Mouse (Mus musculus) cerebellum, adult 11 months (tissue): Measurements from ENCODE around the gene Klhdc3.

ENCODE experiments used
- DNase-seq: peaks from one replicate; pipeline ENCODE4 v3.0.0; 2022

Gene Klhdc3

DNA sequence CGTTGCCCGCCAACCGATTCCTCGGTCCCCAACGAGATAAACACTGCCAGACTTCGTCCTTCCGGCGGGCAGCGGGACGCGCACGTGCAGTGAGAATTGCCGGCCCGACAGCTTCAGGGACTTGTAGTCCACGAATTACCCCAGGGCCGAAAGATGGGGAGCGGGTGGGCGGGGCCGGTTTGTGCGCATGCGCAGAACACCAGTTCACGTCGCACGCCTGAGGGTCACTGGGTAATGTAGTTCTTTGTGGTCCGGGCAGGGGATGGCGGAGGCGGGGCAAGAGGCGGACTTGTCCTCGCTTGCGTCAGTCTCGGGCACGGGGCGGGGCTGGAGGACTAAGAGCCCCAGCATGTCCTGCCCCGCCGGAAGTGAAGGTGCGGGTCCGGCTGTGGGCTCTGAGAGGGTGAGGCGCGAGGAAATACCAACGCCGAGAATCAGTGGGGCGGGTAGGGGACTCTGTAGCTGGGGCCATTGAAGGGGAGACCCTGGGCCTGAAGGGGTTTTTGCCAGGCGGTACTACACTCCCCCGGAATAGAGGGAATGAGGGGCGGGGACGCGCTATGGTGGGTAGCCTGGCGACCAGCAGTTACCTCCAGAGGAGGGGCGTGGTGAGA lies at the start of gene Klhdc3:
Klhdc3 (minus strand) TSS at position 155 of the 614 bp plus-strand sequence.
- peak; percentile 98 for DNase-seq

- peak; percentile 85 for DNase-seq
Observed at GRCm38 (mm10) chr17:46728904-46729318, 48.2 kb upstream of the Klhdc3 start, which contains the start of gene Gnmt. Gene Gnmt, minus strand, starts transcription at chr17:46729168.

- DNase-seq = no peak
Observed at GRCm38 (mm10) chr17:46728496-46728895, 47.8 kb upstream of the Klhdc3 start.

DNA sequence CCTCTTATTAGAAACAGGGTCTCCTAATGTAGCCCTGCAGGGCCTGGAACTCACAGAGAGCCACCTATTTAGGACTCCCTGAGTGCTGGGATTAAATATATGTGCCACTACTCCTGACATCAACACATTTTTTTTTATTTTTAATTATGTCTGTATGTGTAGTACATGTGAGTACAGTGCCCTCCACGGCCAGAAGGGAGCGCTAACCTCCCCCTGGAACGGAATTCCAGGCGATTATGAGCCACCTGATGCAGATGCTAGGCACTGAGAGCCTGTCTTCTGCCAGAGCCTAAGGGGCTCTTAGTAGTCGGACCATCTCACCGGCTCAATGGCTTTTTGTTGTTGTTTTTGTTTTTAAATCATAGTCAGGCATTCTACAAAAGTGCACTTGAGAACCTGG lies 47.3 kb upstream of the Klhdc3 start:
- no peak for DNase-seq

- no peak for DNase-seq
Observed at GRCm38 (mm10) chr17:46727271-46727670, 46.6 kb upstream of the Klhdc3 start.

GRCm38 (mm10) chr17:46725731-46726645 lies 45.3 kb upstream of the Klhdc3 start:
- peak; percentile 78 for DNase-seq

DNA sequence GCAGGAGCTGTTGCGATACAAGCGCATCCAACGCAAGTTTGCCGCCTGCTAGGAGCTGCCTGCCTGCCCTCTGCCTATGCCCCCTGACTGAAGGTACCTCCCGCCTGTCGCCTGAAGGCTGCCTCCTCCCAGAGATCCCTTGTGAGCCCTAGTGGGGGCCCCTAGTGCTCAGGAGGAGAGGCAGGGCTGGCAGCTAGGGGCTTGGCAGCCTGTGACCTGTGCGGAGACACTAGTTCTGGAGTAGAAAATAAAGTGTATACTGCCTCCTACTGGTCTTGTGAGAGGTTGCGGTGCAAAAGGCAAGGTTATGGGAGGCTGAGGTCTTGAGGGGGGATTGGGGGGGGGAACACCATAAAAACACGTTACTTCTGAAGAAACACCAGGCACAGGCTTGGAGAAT lies 44.6 kb upstream of the Klhdc3 start:
- DNase-seq = no peak

DNA sequence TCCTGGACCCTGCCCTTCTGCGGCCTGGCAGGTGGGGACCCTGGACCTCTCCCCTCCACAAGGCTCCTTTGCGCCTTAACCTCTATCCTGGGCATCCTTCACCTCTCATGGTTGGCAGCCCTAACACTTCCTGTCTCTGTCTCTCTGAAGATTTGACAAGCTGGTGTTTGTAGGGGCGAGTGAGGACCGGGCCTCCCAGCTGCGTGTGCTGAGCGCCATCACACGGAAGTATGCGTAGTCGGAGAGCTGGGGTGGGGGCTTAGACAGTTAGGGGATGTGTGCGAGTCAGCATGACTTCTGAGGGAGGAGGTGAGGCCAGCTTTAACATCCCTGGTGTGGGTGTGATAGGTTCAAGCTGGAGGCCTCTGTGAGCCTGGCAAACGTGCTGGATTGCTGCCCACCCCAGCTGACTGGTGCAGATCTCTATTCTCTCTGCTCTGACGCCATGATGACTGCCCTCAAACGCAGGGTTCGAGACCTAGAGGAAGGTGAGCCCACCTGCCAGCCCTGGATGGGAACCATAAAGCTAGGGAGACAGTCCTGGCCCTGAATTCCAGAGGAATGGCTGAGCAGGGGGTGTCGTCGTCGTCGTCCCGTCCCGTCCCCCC lies 43.9 kb upstream of the Klhdc3 start:
- DNase-seq = no peak

GRCm38 (mm10) chr17:46721077-46721476 lies 40.4 kb upstream of the Klhdc3 start:
- no peak for DNase-seq

DNA sequence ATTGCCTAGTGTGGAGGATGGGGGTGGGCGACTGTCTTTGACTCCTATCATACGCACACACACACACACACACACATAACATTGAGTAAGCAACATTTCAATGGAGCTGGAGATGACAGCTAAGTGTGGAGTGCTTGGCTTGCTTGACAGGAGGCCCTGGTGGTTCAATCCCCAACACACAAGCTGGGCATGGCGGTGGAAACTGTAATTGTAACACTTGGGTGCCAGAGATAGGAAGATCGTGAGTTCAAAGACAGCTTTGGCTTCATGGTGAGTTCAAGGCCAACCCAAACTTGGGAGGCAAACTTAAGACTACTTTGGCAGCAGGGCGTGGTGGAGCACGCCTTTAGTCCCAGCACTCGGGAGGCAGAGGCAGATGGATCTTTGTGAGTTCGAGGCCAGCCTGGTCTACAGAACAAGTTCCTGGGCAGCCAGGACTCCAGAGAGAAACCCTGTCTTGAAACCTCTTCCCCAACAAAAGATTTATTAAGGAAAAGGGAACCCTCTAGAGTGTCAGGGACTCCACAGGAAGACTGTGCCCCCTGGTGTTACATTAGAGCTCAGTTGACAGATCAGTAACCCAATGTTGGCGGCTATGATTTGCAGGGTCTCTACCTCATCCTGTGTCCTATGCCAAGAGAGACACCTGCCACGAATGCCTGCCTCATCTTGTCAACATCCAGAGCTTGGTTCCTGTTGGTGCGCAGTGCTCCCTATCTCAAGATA lies 34.2 kb upstream of the Klhdc3 start:
- no peak for DNase-seq

DNA sequence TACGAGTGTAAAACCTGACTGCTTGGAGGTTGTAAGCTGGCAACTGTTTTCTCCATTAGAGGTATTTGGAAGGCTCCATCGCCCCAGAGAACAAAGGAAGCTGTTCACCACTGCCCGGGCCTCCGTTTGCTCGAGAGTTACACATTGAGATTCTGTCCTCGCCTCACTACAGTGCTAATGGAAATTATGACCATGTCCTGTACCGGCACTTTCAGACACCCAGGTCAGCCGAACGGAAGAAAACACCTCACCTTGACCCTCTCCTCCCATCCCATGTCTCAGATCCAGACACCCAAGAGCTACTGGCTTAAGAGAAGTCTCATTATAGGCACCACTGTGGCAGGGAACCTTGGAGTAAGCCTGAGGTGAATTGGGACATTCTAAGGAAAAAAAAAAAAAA lies 33.1 kb upstream of the Klhdc3 start:
- no peak for DNase-seq

GRCm38 (mm10) chr17:46712442-46712841 lies 31.7 kb upstream of the Klhdc3 start:
- no peak for DNase-seq

DNA sequence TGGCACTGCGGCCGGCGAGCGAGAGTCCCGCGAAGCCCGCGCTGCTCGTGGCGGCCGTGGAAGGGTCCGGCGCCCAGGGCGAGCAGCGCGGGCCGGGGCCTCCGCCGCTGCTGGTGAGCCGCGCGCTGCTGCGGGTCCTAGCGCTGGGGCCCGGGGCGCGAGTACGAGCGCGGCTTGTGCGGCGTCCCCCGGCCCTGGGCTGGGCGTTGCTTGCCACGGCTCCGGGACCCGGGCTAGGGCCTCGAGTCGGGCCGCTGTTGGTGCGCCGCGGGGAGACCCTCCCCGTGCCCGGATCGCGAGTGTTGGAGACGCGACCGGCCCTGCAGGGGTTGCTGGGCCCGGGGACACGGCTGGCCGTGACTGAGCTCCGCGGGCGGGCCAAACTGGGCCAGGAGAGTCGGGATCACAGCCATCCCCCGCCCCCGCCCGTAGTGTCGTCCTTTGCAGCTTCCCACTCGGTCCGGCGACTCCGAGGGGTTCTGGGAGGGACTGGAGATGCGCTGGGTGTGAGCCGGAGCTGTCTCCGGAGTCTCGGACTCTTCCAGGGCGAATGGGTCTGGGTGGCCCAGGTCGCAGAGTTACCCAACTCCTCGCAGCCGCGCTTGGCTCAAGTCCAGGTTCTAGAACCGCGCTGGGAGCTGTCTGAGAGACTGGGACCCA lies 31.0 kb upstream of the Klhdc3 start:
- DNase-seq = no peak

GRCm38 (mm10) chr17:46710959-46711597 lies 30.4 kb upstream of the Klhdc3 start, which contains the start of gene Pex6:
Gene Pex6, plus strand, starts transcription at chr17:46711463.
- peak; percentile 91 for DNase-seq

- no peak for DNase-seq
Observed at GRCm38 (mm10) chr17:46706375-46707089, 25.8 kb upstream of the Klhdc3 start.

DNA sequence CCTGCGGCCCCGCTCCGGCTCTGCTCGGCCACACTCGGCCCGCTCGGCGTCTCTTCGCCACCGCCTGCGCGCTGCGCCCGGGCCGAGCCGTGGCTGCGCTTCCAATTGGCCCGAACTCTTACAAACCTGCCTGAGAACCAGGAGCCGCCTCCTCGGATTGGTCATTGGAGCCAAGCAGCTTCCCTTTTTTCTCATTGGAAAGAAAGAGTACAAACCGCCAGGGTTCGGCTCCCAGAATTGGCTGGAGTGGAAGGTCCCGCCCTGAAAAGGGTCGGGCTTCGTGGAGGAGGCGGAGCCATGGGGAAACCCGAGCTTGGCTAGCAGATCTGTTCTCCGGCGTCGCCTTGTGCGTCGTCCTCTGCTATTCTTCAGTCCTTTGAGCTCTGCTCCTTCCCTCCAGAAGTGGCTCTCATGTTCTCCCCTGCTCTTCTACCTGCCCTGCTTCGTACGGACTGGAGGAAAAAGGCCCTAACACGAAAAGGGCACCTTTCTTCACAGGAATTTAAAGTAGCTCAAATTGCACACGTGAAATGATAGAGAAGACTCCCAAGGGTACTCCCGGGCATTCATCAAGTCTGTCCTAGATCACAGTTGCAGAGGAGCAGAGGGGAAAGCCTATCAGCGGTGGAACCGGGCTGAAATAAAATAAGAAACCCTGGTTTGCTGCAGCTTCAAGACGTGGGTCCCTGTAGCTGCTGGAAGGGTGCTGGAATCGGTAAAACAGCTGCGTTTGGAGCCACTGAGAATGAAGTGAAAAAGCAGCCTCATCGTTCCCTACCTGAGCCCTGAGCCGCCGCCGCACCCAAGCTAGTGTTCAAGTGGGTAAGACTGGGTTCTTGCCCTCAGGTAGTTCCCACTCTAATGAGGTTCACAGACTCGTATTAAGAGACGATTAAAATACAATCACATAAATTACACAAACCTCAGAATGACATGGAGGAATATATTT lies 24.4 kb upstream of the Klhdc3 start, which contains the start of gene Ppp2r5d:
Ppp2r5d (minus strand) TSS at position 225 of the 949 bp plus-strand sequence.
- DNase-seq = peak; percentile 95

GRCm38 (mm10) chr17:46703971-46704886 lies 23.5 kb upstream of the Klhdc3 start:
- no peak for DNase-seq

DNA sequence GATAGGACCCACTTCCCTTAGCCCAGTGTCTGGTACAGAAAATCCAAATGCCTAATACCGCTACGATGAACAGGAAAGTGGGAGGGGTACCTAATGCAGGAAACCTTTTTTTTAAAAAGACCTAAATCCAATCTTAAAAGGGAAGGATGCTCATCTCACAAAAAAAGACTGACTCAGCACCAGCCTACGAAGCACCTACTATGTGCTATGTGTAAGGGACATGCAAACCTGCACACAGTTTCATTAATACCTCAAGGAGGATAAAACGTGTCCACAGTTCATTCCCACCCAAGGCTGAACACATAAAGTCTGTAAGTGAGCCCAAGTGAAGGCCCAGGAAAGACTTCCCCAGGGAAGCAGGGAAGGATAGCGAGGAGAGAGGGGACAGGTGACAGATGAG lies 21.8 kb upstream of the Klhdc3 start:
- DNase-seq = no peak

- DNase-seq = no peak
Observed at GRCm38 (mm10) chr17:46702100-46702499, 21.4 kb upstream of the Klhdc3 start.
